Mouse (Mus musculus) heart, adult 2 months (tissue): Measurements from ENCODE around the gene Zmynd8.

Experiments used
- CTCF ChIP-seq: fragments of 200-600 bp; IDR thresholded peaks from 2 replicates; pipeline ENCODE4 v1.8.1; 2022; ENCODE audit warnings: antibody characterized with exemption, mild to moderate bottlenecking, moderate library complexity
- EP300 ChIP-seq: fragments of 200-500 bp; IDR thresholded peaks from 2 replicates; pipeline ENCODE4 v1.6.1; 2011; ENCODE audit warnings: low read depth, low read length, control low read depth; ENCODE audit not compliant: insufficient read depth

- TF ChIP-seq CTCF (no peak), EP300 (no peak)
Observed at GRCm38 (mm10) chr2:165878021-165878585, 20.7 kb downstream of the Zmynd8 start.
